Mouse (Mus musculus) ovary, adult 10 weeks (tissue): ENCODE results near the gene Mrgprx2. TPM values are rescaled to one million over a fixed set of nuclear protein-coding genes. Genes with fewer than 3 reads are reported as not detected.

ENCODE experiments used
- polyA plus RNA-seq: library from polyadenylated mRNA; stranded (reverse); fragments of 350-450 nt; fragmentation: Illumina TruSeq; extraction: RNeasy Lipid Tissue Mini Kit (QIAGEN cat#74804); gene quantifications from one replicate; pipeline ENCODE4 v1.2.3, GENCODE M21; 2014

Mrgprx2 gene
- 0.29 TPM for polyA plus RNA-seq

GRCm38 (mm10) chr7:48499221-48499620 lies at the start of gene Mrgprx2:
Gene Mrgprx2 (minus strand): TSS chr7:48499321.

GRCm38 (mm10) chr7:48456242-48456641 lies 42.9 kb downstream of the Mrgprx2 start, which contains the start of gene Mrgprb1:
Gene Mrgprb1 (minus strand): TSS chr7:48456342.

Other genes with a start within 250 kb of the Mrgprx2 start
- gene Mrgprb8, start 110.8 kb downstream of the Mrgprx2 start, polyA plus RNA-seq = not detected
- gene Mrgprb1, start 43.0 kb downstream of the Mrgprx2 start, polyA plus RNA-seq = 1.1 TPM
- gene Mrgprb2, start 58.8 kb upstream of the Mrgprx2 start, polyA plus RNA-seq = 1.1 TPM
- gene Mrgprb3, start 144.5 kb upstream of the Mrgprx2 start, polyA plus RNA-seq = not detected